Mouse (Mus musculus) megakaryocyte, embryonic 14.5 days (primary cell): ENCODE measurements around the gene Kmt5c. TPM values are rescaled to one million over a fixed set of nuclear protein-coding genes. Genes with fewer than 3 reads are reported as not detected.
A peak's percentile ranks its signal among the peaks of the same experiment; 100 is the strongest.

ENCODE experiments used
- H3K27me3 ChIP-seq: replicated peaks from 2 replicates; pipeline ENCODE3; 2012; ENCODE audit warnings: inconsistent platforms
- H3K36me3 ChIP-seq: replicated peaks from 2 replicates; pipeline ENCODE3; 2012; ENCODE audit warnings: low read length, inconsistent platforms, mixed read lengths
- H3K4me1 ChIP-seq: 2 replicates; pipeline ENCODE4 v1.6.1; 2012; ENCODE audit warnings: inconsistent platforms
- H3K4me3 ChIP-seq: replicated peaks from 2 replicates; pipeline ENCODE3; 2012; ENCODE audit warnings: moderate library complexity, mild to moderate bottlenecking, inconsistent platforms
- H3K9me3 ChIP-seq: 2 replicates; pipeline ENCODE4 v1.6.1; 2012; ENCODE audit warnings: inconsistent platforms
- FLI1 ChIP-seq: IDR thresholded peaks from 2 replicates; pipeline ENCODE4 v1.6.1; 2012; ENCODE audit warnings: low read length, inconsistent platforms, mixed read lengths
- GATA1 ChIP-seq: IDR thresholded peaks from 3 replicates; pipeline ENCODE4 v1.6.1; 2012; ENCODE audit warnings: mixed read lengths, low read length, inconsistent platforms, borderline replicate concordance
- polyA plus RNA-seq: library from polyadenylated mRNA; stranded (reverse); fragments of >175 nt; gene quantifications from 2 replicates; pipeline ENCODE4 v1.2.3, GENCODE M21; 2012; ENCODE audit warnings: low replicate concordance; ENCODE audit not compliant: insufficient read depth

Gene Kmt5c
- polyA plus RNA-seq, 1 experiment = 241 TPM

- H3K36me3 ChIP-seq = peaks cover 86% of the 10 kb centered on the region
- no peaks in the 10 kb centered on the region for H3K27me3 ChIP-seq
- H3K4me3 ChIP-seq = no peak overlapping the region
Measured at GRCm38 (mm10) chr7:4744886-4745285, 5.0 kb downstream of the Kmt5c start.

GRCm38 (mm10) chr7:4746326-4746980 is 6.5 kb downstream of the Kmt5c start:
- Histone ChIP-seq H3K36me3 (peaks cover 96% of the 10 kb centered on the region), H3K27me3 (no peaks in the 10 kb centered on the region), H3K9me3 (no peaks in the 10 kb centered on the region), H3K4me1 (peaks cover 93% of the 10 kb centered on the region), H3K4me3 (peak overlapping the region; percentile 64)
- TF ChIP-seq FLI1 (no peak), GATA1 (no peak)

More at GRCm38 (mm10) chr7:4744886-4745285, 5.0 kb downstream of the Kmt5c start:
- no peak for TF ChIP-seq FLI1
- TF ChIP-seq GATA1 = no peak
- H3K9me3 ChIP-seq = no peaks in the 10 kb centered on the region
- H3K4me1 ChIP-seq = peaks cover 87% of the 10 kb centered on the region

GRCm38 (mm10) chr7:4747156-4747899 is 7.4 kb downstream of the Kmt5c start:
- Histone ChIP-seq H3K4me3 (peak overlapping the region; percentile 33), H3K27me3 (no peaks in the 10 kb centered on the region), H3K4me1 (peaks cover 93% of the 10 kb centered on the region), H3K9me3 (no peaks in the 10 kb centered on the region), H3K36me3 (peaks cover 89% of the 10 kb centered on the region)
- TF ChIP-seq GATA1 (no peak), FLI1 (no peak)

DNA sequence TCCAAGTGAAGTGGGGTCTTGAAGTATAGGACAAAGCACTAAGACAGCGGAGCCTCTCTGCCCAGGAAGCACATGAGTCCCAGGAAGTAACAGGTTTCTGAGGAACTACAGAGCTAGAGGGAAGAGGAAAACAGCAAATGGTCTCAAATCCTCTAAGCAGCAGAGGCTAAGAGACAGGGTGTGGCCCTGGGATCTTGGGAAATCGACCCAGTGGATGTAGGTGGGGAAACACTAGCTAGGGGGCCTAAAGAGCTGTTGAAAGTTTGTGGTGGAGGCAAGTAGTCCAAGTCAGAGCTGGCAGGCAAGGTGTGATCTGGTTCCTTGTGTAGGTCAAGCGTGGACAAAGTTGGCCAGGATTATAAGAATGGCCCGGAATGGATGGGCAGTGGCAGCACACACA is 8.4 kb downstream of the Kmt5c start:
- Histone ChIP-seq H3K27me3 (no peaks in the 10 kb centered on the region), H3K4me1 (peaks cover 93% of the 10 kb centered on the region), H3K36me3 (peaks cover 79% of the 10 kb centered on the region), H3K9me3 (no peaks in the 10 kb centered on the region), H3K4me3 (no peak overlapping the region)
- TF ChIP-seq GATA1 (no peak), FLI1 (no peak)

DNA sequence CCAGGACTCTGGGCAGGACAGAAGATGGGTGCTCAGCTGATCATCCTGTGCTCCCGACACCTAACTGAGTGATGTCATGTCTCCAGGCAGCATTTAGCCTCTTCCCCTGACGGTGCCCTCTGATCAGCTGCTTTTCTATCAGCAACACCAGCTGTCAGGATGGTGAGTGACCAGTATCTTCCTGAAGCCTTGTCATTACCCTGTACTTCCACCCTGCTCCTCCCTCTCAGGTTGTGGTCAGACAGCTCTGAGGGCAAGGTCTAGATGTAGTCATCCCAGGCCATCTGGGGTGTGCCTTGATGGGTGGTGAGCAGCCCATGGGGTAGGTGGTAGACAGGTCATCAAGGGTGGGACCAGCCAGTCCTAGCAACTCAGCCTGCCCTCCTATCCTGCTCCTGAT is 9.3 kb downstream of the Kmt5c start:
- Histone ChIP-seq H3K9me3 (no peaks in the 10 kb centered on the region), H3K27me3 (no peaks in the 10 kb centered on the region), H3K4me3 (peak overlapping the region; percentile 63), H3K4me1 (peaks cover 86% of the 10 kb centered on the region), H3K36me3 (peaks cover 71% of the 10 kb centered on the region)
- TF ChIP-seq GATA1 = no peak
- TF ChIP-seq FLI1 = no peak

DNA sequence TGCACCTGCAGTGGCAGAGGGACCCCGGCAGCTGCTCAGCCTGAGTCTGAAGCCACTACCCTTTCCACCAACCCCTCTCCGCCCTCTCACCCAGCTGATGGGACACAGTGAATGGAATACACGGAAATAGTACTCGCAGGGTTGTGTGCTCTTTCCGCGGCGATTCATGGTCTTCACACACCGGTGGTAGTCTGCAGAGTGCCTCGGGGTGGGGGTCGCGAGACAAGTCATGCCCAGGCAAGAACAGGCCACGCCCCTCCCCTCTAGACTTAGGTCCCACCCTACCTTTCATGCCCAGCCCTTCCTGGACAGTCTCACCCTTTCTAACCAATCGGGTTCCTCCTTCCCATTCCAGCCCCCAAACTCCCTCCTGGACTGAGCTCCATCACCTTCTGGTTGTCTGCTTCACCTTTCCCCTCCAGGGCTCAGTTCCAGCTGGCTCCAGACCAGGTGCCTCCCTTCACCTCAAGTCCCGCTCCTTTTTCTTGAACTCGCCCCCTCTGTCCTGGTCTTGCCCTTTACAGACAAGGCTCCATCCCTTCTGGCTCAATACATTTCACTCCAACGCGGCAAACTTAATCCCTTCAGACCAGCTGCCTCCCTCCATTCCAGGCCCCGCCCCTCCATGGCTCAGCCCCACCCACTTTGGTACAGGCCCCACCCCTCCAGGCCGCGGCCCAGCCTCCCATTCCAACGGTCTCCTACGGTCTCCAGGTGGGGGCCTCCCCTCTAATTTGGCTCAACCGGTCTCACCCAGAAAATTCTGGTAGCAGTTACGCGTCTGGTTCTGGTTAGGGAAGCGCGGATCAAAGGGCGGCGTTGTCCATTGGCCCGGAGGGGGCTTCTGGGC is 12.3 kb downstream of the Kmt5c start:
- H3K4me1 ChIP-seq = peaks cover 57% of the 10 kb centered on the region
- TF ChIP-seq FLI1 = no peak
- no peak for TF ChIP-seq GATA1
- H3K27me3 ChIP-seq = peaks cover 4% of the 10 kb centered on the region
- peak overlapping the region; percentile 93 for H3K4me3 ChIP-seq
- H3K36me3 ChIP-seq = peaks cover 41% of the 10 kb centered on the region
- H3K9me3 ChIP-seq = no peaks in the 10 kb centered on the region

DNA sequence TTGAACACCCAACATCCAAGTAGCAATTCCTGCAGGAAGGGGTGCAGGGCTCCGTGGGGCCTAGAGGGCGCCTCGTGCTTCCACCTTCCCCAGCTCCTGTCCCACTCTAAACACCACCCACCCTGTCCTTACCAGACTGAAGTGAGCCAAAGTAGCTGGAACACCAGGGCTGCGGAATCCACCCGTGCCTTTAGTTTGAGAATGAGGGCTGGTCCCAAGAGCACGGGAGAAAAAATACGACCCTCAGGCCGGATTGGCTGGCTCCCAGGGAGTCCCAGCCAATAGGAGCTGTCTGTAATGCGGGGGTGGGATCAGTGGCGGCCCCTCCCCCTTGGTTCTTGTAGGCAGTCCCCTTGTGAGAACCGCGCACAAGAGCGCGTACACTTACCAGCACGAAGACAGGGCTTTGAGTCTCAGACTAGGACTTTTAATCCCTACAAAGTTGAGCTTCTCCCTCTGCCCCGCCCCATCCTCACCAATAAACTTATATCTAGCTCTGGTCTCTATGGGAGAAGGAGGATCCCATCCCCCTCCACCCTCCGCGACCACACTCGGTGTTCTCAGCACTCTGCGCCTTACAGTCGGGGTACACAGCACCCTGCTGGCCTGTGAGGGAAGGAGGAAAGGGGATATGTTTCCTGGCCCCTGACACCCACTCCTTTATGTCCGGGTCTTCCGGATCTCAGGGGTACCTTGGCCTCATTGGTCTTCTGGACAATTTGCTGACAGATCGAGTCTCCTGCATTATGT is 13.1 kb downstream of the Kmt5c start, which contains the start of gene Cox6b2:
Cox6b2 (minus strand) TSS at position 274 of the 750 bp plus-strand sequence.
- TF ChIP-seq GATA1 (no peak), FLI1 (no peak)
- Histone ChIP-seq H3K4me3 (peak within 1 kb of the TSS; percentile 93), H3K4me1 (peaks cover 49% of the 10 kb centered on the region), H3K36me3 (peaks cover 33% of the 10 kb centered on the region), H3K9me3 (no peaks in the 10 kb centered on the region), H3K27me3 (peaks cover 10% of the 10 kb centered on the region)

GRCm38 (mm10) chr7:4759670-4760069 is 19.8 kb downstream of the Kmt5c start:
- no peaks in the 10 kb centered on the region for H3K9me3 ChIP-seq
- H3K4me3 ChIP-seq = no peak overlapping the region
- no peaks in the 10 kb centered on the region for H3K36me3 ChIP-seq
- peaks cover 29% of the 10 kb centered on the region for H3K27me3 ChIP-seq
- TF ChIP-seq FLI1 (no peak), GATA1 (no peak)
- H3K4me1 ChIP-seq = peaks cover under 1% of the 10 kb centered on the region
